Comparison of ENCODE assay signal across 13 mouse cellular contexts in the genomic region with DNA sequence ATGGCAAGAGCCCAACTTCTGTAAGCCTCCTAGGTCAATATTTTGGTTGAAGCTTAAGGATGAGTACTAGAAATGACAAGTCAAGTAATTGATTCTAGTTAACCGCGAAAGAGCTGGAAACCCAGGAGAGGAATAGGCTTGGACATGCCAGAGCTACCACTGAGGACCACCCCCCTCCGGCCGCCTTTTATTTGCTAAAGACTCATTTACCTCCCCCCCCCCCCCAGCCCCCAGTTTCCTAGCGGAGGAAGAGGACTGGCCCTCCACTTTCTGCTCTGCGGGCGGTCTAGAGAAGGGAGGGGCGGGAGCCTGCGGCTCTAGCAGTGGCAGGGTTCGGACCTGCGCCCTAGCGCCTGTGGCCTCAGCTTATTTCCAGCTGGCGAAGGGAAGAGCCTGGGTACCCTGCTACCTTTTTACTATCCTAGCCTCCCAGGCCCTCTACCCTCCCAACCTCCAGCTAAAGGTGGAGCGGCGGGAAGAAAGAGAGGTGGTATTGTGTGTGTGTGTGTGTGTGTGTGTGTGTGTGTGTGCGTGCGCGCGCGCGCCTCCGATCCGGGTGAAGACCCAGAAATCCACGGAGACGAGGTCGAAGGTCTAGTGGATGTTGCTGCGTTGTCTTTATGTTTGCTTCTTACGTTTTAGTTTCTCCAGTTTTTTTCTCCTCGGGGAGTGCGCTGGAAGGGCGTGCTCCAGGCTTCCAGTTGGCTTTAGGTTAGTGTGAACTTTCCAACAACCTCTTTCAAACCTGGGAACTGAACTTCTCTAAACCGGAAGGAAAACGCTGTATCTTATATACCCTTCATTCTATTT. TPM values are rescaled to one million over a fixed set of nuclear protein-coding genes. Genes with fewer than 3 reads are reported as not detected.
DNase-seq lines count a peak whose midpoint lies in the region; ATAC-seq lines count a peak whose summit lies in the region.
"Had no signal": no experiment of that assay in that cellular context is flagged by ENCODE, and none has a peak within 500 bp of the region (broad histone marks: within the 10 kb centered on the region; RNA-seq: fewer than 3 reads in every experiment).

No protein-coding gene starts in this region.

- H3K27me3 ChIP-seq in heart, embryonic 13.5 days (replicated peaks): peaks cover 96% of the 10 kb centered on the region
- peaks cover 39% of the 10 kb centered on the region for H3K27me3 ChIP-seq in hindbrain, embryonic 16.5 days (replicated peaks; ENCODE audit: control insufficient read depth, insufficient read depth, low read length)
- peaks cover 95% of the 10 kb centered on the region for H3K27me3 ChIP-seq in neural tube, embryonic 11.5 days (ENCODE audit: control insufficient read depth, insufficient read depth, low read length)

- no peak overlapping the region for H3K9ac ChIP-seq in heart, embryonic 13.5 days
- no peak overlapping the region for H3K9ac ChIP-seq in hindbrain, embryonic 16.5 days (ENCODE audit: low read depth, low read length)
- H3K9ac ChIP-seq in neural tube, embryonic 11.5 days (ENCODE audit: low read length): no peak overlapping the region

- H3K4me3 ChIP-seq in heart, embryonic 13.5 days: peak overlapping the region; percentile 5; the same call in 1 of the 2 replicates
- peak overlapping the region; percentile 3; the same call in 1 of the 2 replicates for H3K4me3 ChIP-seq in hindbrain, embryonic 16.5 days (ENCODE audit: low read length)
- no peak overlapping the region for H3K4me3 ChIP-seq in neural tube, embryonic 11.5 days (ENCODE audit: low read depth, low read length)

- no peaks in the 10 kb centered on the region for H3K36me3 ChIP-seq in heart, embryonic 13.5 days
- H3K36me3 ChIP-seq in hindbrain, embryonic 16.5 days (ENCODE audit: control insufficient read depth, insufficient read depth, low read length): no peaks in the 10 kb centered on the region
- H3K36me3 ChIP-seq in neural tube, embryonic 11.5 days (ENCODE audit: control insufficient read depth, insufficient read depth, low read length): no peaks in the 10 kb centered on the region

- H3K9me3 ChIP-seq in heart, embryonic 13.5 days: no peaks in the 10 kb centered on the region
- no peaks in the 10 kb centered on the region for H3K9me3 ChIP-seq in hindbrain, embryonic 16.5 days (ENCODE audit: control insufficient read depth, low read length)
- H3K9me3 ChIP-seq in neural tube, embryonic 11.5 days (ENCODE audit: control insufficient read depth, low read length): no peaks in the 10 kb centered on the region

- no peak overlapping the region for H3K27ac ChIP-seq in heart, embryonic 13.5 days (replicated peaks)
- H3K27ac ChIP-seq in hindbrain, embryonic 16.5 days (ENCODE audit: low read depth, low read length): no peak overlapping the region
- H3K27ac ChIP-seq in neural tube, embryonic 11.5 days (ENCODE audit: low read depth, low read length): no peak overlapping the region

- H3K4me1 ChIP-seq in heart, embryonic 13.5 days: peaks cover 28% of the 10 kb centered on the region
- peaks cover 4% of the 10 kb centered on the region; the same call in 1 of the 2 replicates for H3K4me1 ChIP-seq in hindbrain, embryonic 16.5 days (ENCODE audit: control insufficient read depth, insufficient read depth, low read depth, low read length)
- peaks cover 5% of the 10 kb centered on the region; the same call in 1 of the 2 replicates for H3K4me1 ChIP-seq in neural tube, embryonic 11.5 days (ENCODE audit: control insufficient read depth, insufficient read depth, low read length)

- H3K4me2 ChIP-seq in heart, embryonic 13.5 days: peak overlapping the region; percentile 13; the same call in 1 of the 2 replicates
- H3K4me2 ChIP-seq in hindbrain, embryonic 16.5 days (ENCODE audit: low read length): peak overlapping the region; percentile 22; the same call in 1 of the 2 replicates
- H3K4me2 ChIP-seq in neural tube, embryonic 11.5 days (ENCODE audit: low read depth): 0 out of 2 replicates have a peak overlapping the region, but pooled peaks have one; percentile 1

- under 1% methylated on average over 31 of the region's 33 CpGs for WGBS in heart, embryonic 13.5 days
- WGBS in hindbrain, embryonic 16.5 days: under 1% methylated on average over 32 of the region's 33 CpGs
- WGBS in neural tube, embryonic 11.5 days: under 1% methylated on average over 27 of the region's 33 CpGs

- ATAC-seq in heart, embryonic 13.5 days (ENCODE audit: extremely low read depth, insufficient number of reproducible peaks, low FRiP score, low TSS enrichment): no peak
- no peak for ATAC-seq in hindbrain, embryonic 16.5 days
- ATAC-seq in neural tube, embryonic 11.5 days (ENCODE audit: insufficient read depth, low FRiP score, low TSS enrichment): no peak
- no peak for ATAC-seq in monocyte, adult 5-6 weeks (replicated peaks; ENCODE audit: insufficient number of reproducible peaks, low FRiP score, low TSS enrichment, poor library complexity, severe bottlenecking)

- DNase-seq in heart, adult 18-20 months: no peak
- peak; percentile 59 for DNase-seq in embryo, embryonic 10.5 days (ENCODE audit: low spot score)
- peak; percentile 44 for DNase-seq in neural tube, embryonic 11.5 days (ENCODE audit: low spot score)
- DNase-seq in right cerebral cortex, postnatal 25 days: no peak
- no peak for DNase-seq in left cerebral cortex, adult 11 months (ENCODE audit: low spot score)
- DNase-seq: adrenal gland, postnatal 14 days; gastrocnemius, postnatal 10 days; kidney, adult 9 months had no signal

RNA-seq across cellular contexts. Expression of a gene that starts 6.8 kb away (rescaled TPM):
- polyA plus RNA-seq in heart, embryonic 13.5 days (2015; fragmentation: Nextera tagmentation; extraction: Ambion mirVana): 0.33 TPM in 1 of 2 replicates, not detected in the other
- not detected for total RNA-seq in heart, adult 18-20 months (2021)
- 3.3 and 4.2 TPM in 2 replicates for polyA plus RNA-seq in hindbrain, embryonic 16.5 days (2015; fragmentation: Nextera tagmentation; extraction: Ambion mirVana)
- polyA plus RNA-seq in neural tube, embryonic 11.5 days (2014; fragmentation: Nextera tagmentation; extraction: Ambion mirVana): 5.5 and 6.6 TPM in 2 replicates
- not detected in 3 replicates for total RNA-seq in monocyte, adult 5-6 weeks (2017)
- total RNA-seq: adrenal gland, postnatal 14 days; common myeloid progenitor, adult 5-6 weeks; megakaryocyte, adult 5-6 weeks had no signal

Comparison
In these comparisons a context has a peak if more than half of its experiments do, and no peak if none do; other contexts are left out.
1. DNase-seq: peak in embryo, embryonic 10.5 days (single experiment) and neural tube, embryonic 11.5 days (single experiment); none in heart, adult 18-20 months (0 of 2), right cerebral cortex, postnatal 25 days (single experiment) and left cerebral cortex, adult 11 months (single experiment).
2. Peak in every context shown above with its lines, with median percentiles within 50 percentile points of each other: H3K4me2 ChIP-seq.